8 mouse cellular contexts compared by ENCODE assay signal in the genomic region with DNA sequence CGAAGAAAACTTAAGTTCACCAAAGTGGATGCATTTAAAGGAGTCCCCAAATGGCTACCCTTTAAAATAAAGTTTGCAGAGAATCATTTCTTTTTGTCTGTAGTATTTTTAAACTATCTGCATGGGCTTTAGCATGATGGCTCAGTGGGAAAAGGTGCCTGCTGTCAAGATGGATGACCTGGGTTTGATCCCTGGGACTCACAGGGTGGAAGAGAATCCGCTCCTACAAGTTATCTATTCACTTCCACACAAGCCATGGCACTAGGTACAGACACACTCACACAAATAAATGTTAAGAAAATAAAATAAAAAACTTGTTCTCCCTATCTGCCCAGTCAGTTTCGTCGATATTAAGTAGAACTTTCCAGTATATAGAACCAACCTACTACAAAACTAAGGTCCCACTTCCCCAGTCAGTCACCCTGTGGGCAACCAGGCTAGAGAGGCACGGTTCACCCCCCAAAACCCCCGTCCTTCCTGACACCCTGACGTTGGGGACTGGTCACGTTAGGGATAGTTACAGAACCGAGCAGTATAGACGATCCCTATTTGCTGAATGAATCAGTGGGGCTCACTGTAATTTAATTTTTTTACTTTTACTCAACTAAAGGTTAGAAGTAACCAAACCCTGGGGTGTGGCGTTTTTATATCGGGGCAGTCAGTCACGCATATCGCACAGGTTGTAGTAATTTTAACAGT. TPM values are rescaled to one million over a fixed set of nuclear protein-coding genes. Genes with fewer than 3 reads are reported as not detected.
A peak's percentile ranks its signal among the peaks of the same experiment; 100 is the strongest.
DNase-seq lines count a peak whose midpoint lies in the region; ATAC-seq and TF ChIP-seq lines count a peak whose summit lies in the region.

No protein-coding gene starts in this region.

- H3K4me1 ChIP-seq in spleen, adult 2 months (ENCODE audit: control insufficient read depth, insufficient read depth, insufficient read length), result peaks cover 6% of the 10 kb centered on the region; the same call in 1 of the 2 replicates
- peaks cover 22% of the 10 kb centered on the region for H3K4me1 ChIP-seq in limb, embryonic 14.5 days (ENCODE audit: control insufficient read depth, insufficient read depth, low read length)
- H3K4me1 ChIP-seq in stomach, embryonic 15.5 days, result peaks cover 23% of the 10 kb centered on the region

- no peak for TF ChIP-seq POLR2A in spleen, adult 2 months (IDR thresholded peaks at IDR 0.05; ENCODE audit: low read depth, low read length)
- TF ChIP-seq POLR2A in limb, embryonic 14.5 days (IDR thresholded peaks at IDR 0.05; ENCODE audit: borderline replicate concordance, extremely low read depth, insufficient read depth, insufficient read length), result no peak

- H3K36me3 ChIP-seq in spleen, adult 2 months (ENCODE audit: control insufficient read depth, insufficient read depth, low read length), result no peaks in the 10 kb centered on the region
- no peaks in the 10 kb centered on the region for H3K36me3 ChIP-seq in limb, embryonic 14.5 days (ENCODE audit: control insufficient read depth, insufficient read depth, low read length)
- H3K36me3 ChIP-seq in stomach, embryonic 15.5 days, result no peaks in the 10 kb centered on the region

- DNase-seq in cerebellum, adult 9-10 months, result peak; percentile 45
- no peak for DNase-seq in cerebellum, postnatal 25 days
- no peak for DNase-seq in spleen, adult 2 months (ENCODE audit: low read depth in 1 of 2, low spot score in 2 of 2)
- no peak for DNase-seq in spleen, postnatal 14 days (ENCODE audit: low spot score in 2 of 2)
- no peak for DNase-seq in limb, embryonic 14.5 days (ENCODE audit: low spot score)
- DNase-seq in thymus, adult 18-20 months, result no peak
- DNase-seq in layer of hippocampus, adult 9-10 months (ENCODE audit: low spot score), result no peak

- H3K4me3 ChIP-seq in spleen, adult 2 months (ENCODE audit: extremely low read depth, insufficient read depth, insufficient read length), result peak overlapping the region; percentile 84; the same call in 1 of the 2 replicates
- peak overlapping the region; percentile 54 for H3K4me3 ChIP-seq in limb, embryonic 14.5 days (replicated peaks; ENCODE audit: low read length)
- peak overlapping the region; percentile 90 for H3K4me3 ChIP-seq in stomach, embryonic 15.5 days (replicated peaks)

- H3K9me3 ChIP-seq in limb, embryonic 14.5 days (ENCODE audit: control insufficient read depth, low read length), result no peaks in the 10 kb centered on the region
- no peaks in the 10 kb centered on the region for H3K9me3 ChIP-seq in stomach, embryonic 15.5 days

- H3K4me2 ChIP-seq in limb, embryonic 14.5 days (replicated peaks; ENCODE audit: low read depth, low read length, severe bottlenecking), result peak overlapping the region; percentile 77
- H3K4me2 ChIP-seq in stomach, embryonic 15.5 days, result peak overlapping the region; percentile 85

- no peak overlapping the region for H3K27ac ChIP-seq in spleen, adult 2 months (ENCODE audit: insufficient read depth, low read length)
- H3K27ac ChIP-seq in limb, embryonic 14.5 days (replicated peaks; ENCODE audit: low read depth, low read length), result no peak overlapping the region
- no peak overlapping the region for H3K27ac ChIP-seq in stomach, embryonic 15.5 days

- H3K9ac ChIP-seq in limb, embryonic 14.5 days (ENCODE audit: low read depth, low read length, severe bottlenecking), result peak overlapping the region; percentile 68
- peak overlapping the region; percentile 73; the same call in 1 of the 2 replicates for H3K9ac ChIP-seq in stomach, embryonic 15.5 days

- WGBS in spleen, adult 2 months, result 24% methylated on average over 14 of the region's 14 CpGs
- 24% methylated on average over 14 of the region's 14 CpGs for whole genome bisulfite sequencing in limb, embryonic 14.5 days
- WGBS in stomach, embryonic 15.5 days, result 21% methylated on average over 14 of the region's 14 CpGs

- H3K27me3 ChIP-seq in spleen, adult 2 months (ENCODE audit: control insufficient read depth, insufficient read depth, low read length), result no peaks in the 10 kb centered on the region
- no peaks in the 10 kb centered on the region for H3K27me3 ChIP-seq in limb, embryonic 14.5 days (ENCODE audit: control insufficient read depth, insufficient read depth, low read length)
- H3K27me3 ChIP-seq in stomach, embryonic 15.5 days (replicated peaks), result no peaks in the 10 kb centered on the region

- no peak for ATAC-seq in limb, embryonic 14.5 days (ENCODE audit: low FRiP score, low read depth)
- no peak for ATAC-seq in stomach, embryonic 15.5 days (ENCODE audit: insufficient read depth, low FRiP score, low read depth)

- no peak for TF ChIP-seq CTCF in spleen, adult 2 months (IDR thresholded peaks at IDR 0.05; ENCODE audit: extremely low read depth, insufficient read depth, insufficient read length, insufficient replicate concordance)

RNA-seq across cellular contexts. Expression of gene Cisd1, which starts 1.0 kb away (rescaled TPM):
- polyA plus RNA-seq in spleen, adult 2 months (2012; rRNA removed), result 9.6 and 14.9 TPM in 2 replicates
- polyA plus RNA-seq in limb, embryonic 14.5 days (2012; rRNA removed), result 25.0 and 35.7 TPM in 2 replicates
- 79.1 and 80.0 TPM in 2 replicates for polyA plus RNA-seq in limb, embryonic 14.5 days (2014; fragmentation: Nextera tagmentation; extraction: Ambion mirVana)
- polyA plus RNA-seq in stomach, embryonic 15.5 days (2015; fragmentation: Nextera tagmentation; extraction: Ambion mirVana), result 103 and 104 TPM in 2 replicates

RNA-seq across cellular contexts. Expression of gene Ipmk, which starts 3.8 kb away (rescaled TPM):
- 4.5 and 6.0 TPM in 2 replicates for polyA plus RNA-seq in spleen, adult 2 months (2012; rRNA removed)
- polyA plus RNA-seq in limb, embryonic 14.5 days (2012; rRNA removed), result 8.6 and 8.8 TPM in 2 replicates
- 11.9 and 13.3 TPM in 2 replicates for polyA plus RNA-seq in limb, embryonic 14.5 days (2014; fragmentation: Nextera tagmentation; extraction: Ambion mirVana)
- polyA plus RNA-seq in stomach, embryonic 15.5 days (2015; fragmentation: Nextera tagmentation; extraction: Ambion mirVana), result 13.5 and 14.6 TPM in 2 replicates

RNA-seq across cellular contexts. Expression of gene Ube2d1, which starts 58.7 kb away (rescaled TPM):
- polyA plus RNA-seq in spleen, adult 2 months (2012; rRNA removed), result 29.4 and 48.9 TPM in 2 replicates
- 89.5 and 103 TPM in 2 replicates for polyA plus RNA-seq in limb, embryonic 14.5 days (2012; rRNA removed)
- 76.3 and 82.0 TPM in 2 replicates for polyA plus RNA-seq in limb, embryonic 14.5 days (2014; fragmentation: Nextera tagmentation; extraction: Ambion mirVana)
- polyA plus RNA-seq in stomach, embryonic 15.5 days (2015; fragmentation: Nextera tagmentation; extraction: Ambion mirVana), result 51.6 and 54.3 TPM in 2 replicates
